9 mouse cellular contexts compared by ENCODE assay signal in genomic region chr10:52233969-52234653, GRCm38 (mm10). TPM values are rescaled to one million over a fixed set of nuclear protein-coding genes. Genes with fewer than 3 reads are reported as not detected.
DNase-seq lines count a peak whose midpoint lies in the region; ATAC-seq and TF ChIP-seq lines count a peak whose summit lies in the region.
"Had no signal": no experiment of that assay in that cellular context is flagged by ENCODE, and none has a peak within 500 bp of the region (broad histone marks: within the 10 kb centered on the region; RNA-seq: fewer than 3 reads in every experiment).

No protein-coding gene starts in this region.

- ATAC-seq in forebrain, embryonic 13.5 days = peak; percentile 69

- no peaks in the 10 kb centered on the region for H3K4me1 ChIP-seq in lung, adult 2 months (ENCODE audit: control insufficient read depth, insufficient read depth, low read length)
- H3K4me1 ChIP-seq in forebrain, embryonic 13.5 days = peaks cover 24% of the 10 kb centered on the region
- H3K4me1 ChIP-seq in megakaryocyte, embryonic 14.5 days = peaks cover 22% of the 10 kb centered on the region

- TF ChIP-seq CTCF in lung, adult 2 months (IDR thresholded peaks at IDR 0.05; ENCODE audit: insufficient read depth, low read length) = no peak
- TF ChIP-seq CTCF in layer of hippocampus, adult 2 months (conservative IDR thresholded peaks at IDR 0.05) = no peak

- H3K4me3 ChIP-seq in lung, adult 2 months (replicated peaks; ENCODE audit: extremely low read depth, low read depth, low read length) = peak overlapping the region; percentile 74
- peak overlapping the region; percentile 79 for H3K4me3 ChIP-seq in forebrain, embryonic 13.5 days
- H3K4me3 ChIP-seq in layer of hippocampus, adult 2 months = peak overlapping the region; percentile 79
- H3K4me3 ChIP-seq in megakaryocyte, embryonic 14.5 days (replicated peaks) = peak overlapping the region; percentile 93

- no peaks in the 10 kb centered on the region for H3K9me3 ChIP-seq in forebrain, embryonic 13.5 days (replicated peaks)
- H3K9me3 ChIP-seq in megakaryocyte, embryonic 14.5 days = peaks cover 9% of the 10 kb centered on the region

- peak overlapping the region; percentile 86 for H3K4me2 ChIP-seq in forebrain, embryonic 13.5 days

- peak overlapping the region; percentile 84 for H3K27ac ChIP-seq in forebrain, embryonic 13.5 days
- H3K27ac ChIP-seq in layer of hippocampus, adult 2 months = peak overlapping the region; percentile 75

- H3K9ac ChIP-seq in forebrain, embryonic 13.5 days = peak overlapping the region; percentile 89

- no peak for DNase-seq in lung, adult 2 months
- DNase-seq in lung, postnatal 4 days = no peak
- DNase-seq in brain, adult 2 months (ENCODE audit: low read depth, low spot score) = peak; percentile 36
- DNase-seq in heart, postnatal 4 days = peak; percentile 49
- no peak for DNase-seq in layer of hippocampus, adult 2 months (ENCODE audit: low spot score in 2 of 2)
- DNase-seq in spleen, postnatal 14 days (ENCODE audit: low spot score in 2 of 2) = peak; percentile 4 to 8

- TF ChIP-seq POLR2A in lung, adult 2 months (IDR thresholded peaks at IDR 0.05; ENCODE audit: borderline replicate concordance, extremely low read depth, low read depth, low read length) = no peak

- WGBS in lung, adult 2 months = 1% methylated on average over 40 of the region's 40 CpGs
- under 1% methylated on average over 40 of the region's 40 CpGs for WGBS in forebrain, embryonic 13.5 days

- no peaks in the 10 kb centered on the region for H3K27me3 ChIP-seq in forebrain, embryonic 13.5 days
- H3K27me3 ChIP-seq in megakaryocyte, embryonic 14.5 days (replicated peaks) = peaks cover 45% of the 10 kb centered on the region

- H3K36me3 ChIP-seq in forebrain, embryonic 13.5 days (ENCODE audit: poor library complexity, severe bottlenecking) = no peaks in the 10 kb centered on the region
- H3K36me3 ChIP-seq in megakaryocyte, embryonic 14.5 days (replicated peaks; ENCODE audit: low read length) = no peaks in the 10 kb centered on the region

RNA-seq across cellular contexts. Expression of gene Dcbld1, which starts 0.7 kb away (rescaled TPM):
- polyA plus RNA-seq in lung, adult 2 months (2012; rRNA removed) = 7.7 and 8.2 TPM in 2 replicates
- polyA plus RNA-seq in forebrain, embryonic 13.5 days (2015; fragmentation: Nextera tagmentation; extraction: Ambion mirVana) = 21.8 and 22.7 TPM in 2 replicates
- total RNA-seq in heart, postnatal 4 days (2021) = 1 to 10 TPM; 6.0 to 6.2 TPM
- total RNA-seq in layer of hippocampus, adult 2 months (2021) = 1 to 10 TPM; 6.1 to 6.8 TPM
- 0.39 and 0.69 TPM in 2 replicates for polyA plus RNA-seq in megakaryocyte, embryonic 14.5 days (2012; ENCODE audit: insufficient read depth, low replicate concordance)

RNA-seq across cellular contexts. Expression of gene Ros1, which starts 39.1 kb away (rescaled TPM):
- 0.11 and 0.38 TPM in 2 replicates for polyA plus RNA-seq in lung, adult 2 months (2012; rRNA removed)
- polyA plus RNA-seq in forebrain, embryonic 13.5 days (2015; fragmentation: Nextera tagmentation; extraction: Ambion mirVana) = not detected in 2 replicates
- total RNA-seq in heart, postnatal 4 days (2021) = not detected
- not detected for total RNA-seq in layer of hippocampus, adult 2 months (2021)
- polyA plus RNA-seq in megakaryocyte, embryonic 14.5 days (2012; ENCODE audit: insufficient read depth, low replicate concordance) = not detected in 2 replicates
- total RNA-seq: adrenal gland, adult 18-20 months had no signal

Comparison
In these comparisons a context has a peak if more than half of its experiments do, and no peak if none do; other contexts are left out.
1. DNase-seq: peak in brain, adult 2 months (single experiment), heart, postnatal 4 days (single experiment) and spleen, postnatal 14 days (2 of 2); none in lung, adult 2 months (single experiment), lung, postnatal 4 days (0 of 2) and layer of hippocampus, adult 2 months (0 of 2).
2. Peak in every context shown above with its lines, with median percentiles within 50 percentile points of each other: H3K4me3 ChIP-seq.